Mouse (Mus musculus) liver, adult (tissue): Measurements from ENCODE around the gene Cmya5.

ENCODE experiments used
- GATA4 ChIP-seq: IDR thresholded peaks from 2 replicates; pipeline ENCODE4 v1.6.1; 2014; ENCODE audit warnings: mild to moderate bottlenecking, low read length; ENCODE audit not compliant: insufficient replicate concordance

Cmya5 gene

GRCm38 (mm10) chr13:93056091-93056490 is 88.4 kb downstream of the Cmya5 start:
- TF ChIP-seq GATA4, result no peak

DNA sequence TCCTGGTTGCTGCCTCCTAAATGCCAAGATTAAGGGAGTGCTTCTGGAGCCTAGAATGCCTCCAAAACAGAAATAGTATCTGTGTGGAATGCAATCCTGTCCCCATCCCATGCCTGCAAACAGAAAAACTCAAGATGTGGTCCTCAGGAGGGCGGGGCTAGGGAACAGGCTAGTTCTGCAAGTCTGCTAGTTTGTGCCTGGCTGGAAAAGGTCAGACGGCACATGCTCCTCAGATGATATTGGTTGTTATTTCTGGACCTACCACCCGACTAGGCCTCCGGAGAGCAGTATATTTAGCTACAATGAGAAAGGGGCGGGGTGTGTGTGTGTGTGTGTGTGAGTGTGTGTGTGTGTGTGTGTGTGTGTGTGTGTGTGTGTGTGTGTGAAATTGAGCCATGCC is 93.0 kb downstream of the Cmya5 start:
- no peak for TF ChIP-seq GATA4

GRCm38 (mm10) chr13:93041021-93041420 is 103.5 kb downstream of the Cmya5 start:
- no peak for TF ChIP-seq GATA4

DNA sequence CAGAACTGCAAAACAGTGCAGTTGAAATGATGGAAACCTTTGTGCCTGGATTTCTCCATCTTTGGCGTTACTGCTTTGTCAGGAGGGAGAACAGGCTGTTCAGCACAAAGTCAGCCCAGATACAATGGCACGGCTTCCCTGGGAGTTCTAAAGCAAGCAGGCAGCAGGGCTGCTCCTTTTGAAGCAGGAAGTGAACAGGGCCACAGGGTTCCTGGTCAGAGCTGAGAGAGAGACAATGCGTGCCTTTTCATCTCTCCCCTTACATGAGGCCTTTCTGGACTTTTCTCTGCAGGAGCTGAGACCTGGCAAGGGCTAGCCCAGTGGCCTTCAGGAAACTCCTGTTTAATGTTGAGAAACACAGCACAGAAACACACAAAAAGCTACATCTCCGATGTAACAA is 108.3 kb downstream of the Cmya5 start:
- TF ChIP-seq GATA4, result no peak

GRCm38 (mm10) chr13:93029337-93029736 is 115.2 kb downstream of the Cmya5 start:
- TF ChIP-seq GATA4, result no peak

DNA sequence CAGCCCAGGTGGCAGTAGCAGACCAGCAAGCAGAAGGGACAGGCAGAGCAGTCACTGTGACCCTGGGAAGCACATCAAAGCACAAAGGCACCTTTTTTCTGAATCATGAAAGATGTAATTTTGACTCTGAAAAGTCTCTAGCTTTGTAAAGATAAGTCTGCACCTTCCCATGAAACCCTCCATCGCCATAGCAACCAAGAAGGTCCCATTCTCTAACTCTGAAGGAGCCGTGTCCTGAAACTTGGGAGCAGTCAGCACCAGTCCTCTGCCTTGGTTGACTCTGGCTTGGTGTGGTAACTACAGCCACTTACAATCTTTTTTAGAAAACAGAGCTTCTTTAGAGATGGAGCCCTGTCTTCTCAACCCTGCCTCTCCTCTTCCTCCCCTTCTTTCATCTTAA is 119.7 kb downstream of the Cmya5 start:
- TF ChIP-seq GATA4, result no peak

GRCm38 (mm10) chr13:93022158-93022557 is 122.4 kb downstream of the Cmya5 start:
- TF ChIP-seq GATA4, result no peak

GRCm38 (mm10) chr13:93012952-93013351 is 131.6 kb downstream of the Cmya5 start:
- no peak for TF ChIP-seq GATA4

GRCm38 (mm10) chr13:93011315-93011714 is 133.2 kb downstream of the Cmya5 start:
- no peak for TF ChIP-seq GATA4

GRCm38 (mm10) chr13:93010524-93010923 is 134.0 kb downstream of the Cmya5 start:
- no peak for TF ChIP-seq GATA4

GRCm38 (mm10) chr13:93007078-93007477 is 137.4 kb downstream of the Cmya5 start:
- TF ChIP-seq GATA4, result no peak

DNA sequence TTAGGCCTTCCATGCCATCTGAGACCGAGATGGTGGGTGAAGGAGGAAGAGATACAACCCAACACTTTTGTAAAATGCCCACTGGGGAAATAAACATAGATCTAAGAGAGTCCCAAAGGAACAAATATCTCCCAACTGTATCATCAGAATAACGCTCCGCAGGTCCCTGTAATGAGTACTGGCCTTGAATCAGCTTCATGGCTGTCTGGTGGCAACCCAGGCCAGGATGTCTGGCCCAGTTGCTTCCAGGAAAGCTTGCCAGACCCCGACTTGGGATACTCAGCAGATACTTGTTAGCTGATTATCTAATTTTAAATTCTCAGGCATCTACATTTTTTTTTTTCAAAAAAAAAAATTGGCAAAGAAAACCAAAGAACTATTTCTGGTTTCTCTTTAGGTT is 138.2 kb downstream of the Cmya5 start:
- TF ChIP-seq GATA4, result no peak

DNA sequence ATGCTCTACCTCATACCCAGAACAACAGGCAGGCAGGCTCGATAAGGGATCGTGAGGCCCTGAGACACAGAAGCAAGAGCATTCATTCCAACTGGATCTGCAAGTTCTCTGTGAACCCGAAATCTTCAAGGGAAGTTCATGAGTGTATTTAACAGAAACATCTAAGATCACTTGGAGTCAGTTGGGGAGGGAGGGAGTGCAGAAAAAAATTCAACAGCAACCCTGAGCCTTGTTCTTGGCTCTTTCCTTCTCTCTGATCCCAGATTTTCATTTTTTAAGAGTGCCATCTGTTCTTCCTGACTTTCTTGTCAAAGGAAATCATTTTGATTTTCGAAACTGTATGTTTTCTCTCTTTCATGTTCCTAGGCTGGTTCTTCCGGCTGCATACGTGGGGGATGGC is 140.5 kb downstream of the Cmya5 start:
- TF ChIP-seq GATA4, result no peak

GRCm38 (mm10) chr13:93002456-93002855 is 142.1 kb downstream of the Cmya5 start:
- TF ChIP-seq GATA4, result no peak

DNA sequence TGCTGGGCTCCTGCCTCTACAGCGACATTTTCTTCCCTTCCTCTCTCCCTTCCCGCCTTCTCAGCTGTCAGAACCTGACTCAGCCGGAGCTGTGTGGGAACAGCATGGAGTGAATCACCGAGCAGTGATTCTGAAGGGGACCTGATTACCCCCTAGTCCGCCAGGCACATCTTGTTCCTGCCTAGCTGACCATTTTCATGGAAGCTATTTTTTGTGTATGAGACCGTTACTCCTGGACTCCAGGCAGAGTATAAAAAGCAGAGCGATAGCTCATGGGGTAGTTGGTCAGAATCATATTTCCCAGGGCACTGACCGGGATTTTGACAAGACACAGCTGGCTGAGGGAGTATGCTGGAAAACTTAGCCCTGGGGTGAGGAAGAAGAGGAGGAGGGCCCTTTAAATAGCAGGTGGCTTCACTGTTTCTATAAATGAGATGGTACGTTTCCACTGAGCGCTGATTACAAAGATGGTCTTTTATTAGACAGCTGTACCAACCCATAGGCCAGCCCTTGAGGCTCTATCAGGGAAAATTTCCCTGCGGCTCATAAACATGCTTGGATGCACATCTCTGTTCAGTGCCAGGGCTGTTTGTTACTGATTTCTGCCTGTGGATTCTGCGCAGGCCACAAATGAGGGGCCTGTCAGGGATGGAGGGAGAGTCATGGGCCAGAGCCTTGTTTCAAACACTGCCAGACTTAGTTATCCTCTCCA is 143.7 kb downstream of the Cmya5 start:
- no peak for TF ChIP-seq GATA4

GRCm38 (mm10) chr13:92999860-93000259 is 144.7 kb downstream of the Cmya5 start:
- no peak for TF ChIP-seq GATA4

GRCm38 (mm10) chr13:92994743-92995142 is 149.8 kb downstream of the Cmya5 start:
- no peak for TF ChIP-seq GATA4

DNA sequence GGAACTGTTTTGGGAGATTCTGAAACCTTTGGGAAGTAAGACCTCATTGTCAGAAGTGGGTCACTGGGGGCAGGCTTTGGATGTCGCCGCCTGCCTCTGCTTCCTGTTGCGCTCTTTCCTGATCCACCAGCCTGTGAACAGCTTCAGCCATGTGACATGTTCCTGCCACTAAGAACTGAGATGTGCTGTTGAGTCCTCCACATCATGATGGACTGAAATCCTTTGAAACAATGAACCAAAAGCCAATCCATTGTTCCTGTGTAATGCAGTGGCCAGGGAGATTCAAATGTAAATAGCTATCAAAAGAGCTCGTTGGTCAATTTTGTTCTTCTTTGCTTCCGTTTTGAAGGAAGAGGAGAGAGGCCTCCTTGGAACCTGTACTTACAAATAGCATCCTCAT is 151.7 kb downstream of the Cmya5 start:
- no peak for TF ChIP-seq GATA4
